Mouse (Mus musculus): Measurements from ENCODE around the gene Siah3. TPM values are rescaled to one million over a fixed set of nuclear protein-coding genes. Genes with fewer than 3 reads are reported as not detected.
A peak's percentile ranks its signal among the peaks of the same experiment; 100 is the strongest.

Siah3 gene
- total RNA-seq, 2 experiments from 2014 or later: 0.27 to 0.36 TPM

DNA sequence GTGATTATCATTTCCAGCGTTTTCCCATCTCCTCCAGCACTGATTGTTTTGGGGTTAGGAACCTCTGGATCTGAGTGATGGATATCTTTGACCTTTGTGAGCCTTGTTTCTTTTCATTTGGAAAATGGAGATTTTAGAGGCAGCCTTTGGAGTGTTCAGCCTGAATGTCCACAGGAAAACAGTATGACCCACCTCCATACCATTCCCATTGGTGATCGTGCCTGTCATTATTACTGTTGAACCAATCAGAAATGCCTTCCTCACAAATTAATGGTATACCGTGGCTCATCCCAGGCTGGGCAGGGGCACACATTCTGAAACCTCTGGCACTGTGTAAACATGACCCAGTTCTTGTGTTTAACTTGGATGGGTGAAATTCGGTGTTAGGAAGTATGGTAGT lies 6.0 kb downstream of the Siah3 start:
- no peak for DNase-seq (ENCODE audit: low spot score in 2 of 2)

DNA sequence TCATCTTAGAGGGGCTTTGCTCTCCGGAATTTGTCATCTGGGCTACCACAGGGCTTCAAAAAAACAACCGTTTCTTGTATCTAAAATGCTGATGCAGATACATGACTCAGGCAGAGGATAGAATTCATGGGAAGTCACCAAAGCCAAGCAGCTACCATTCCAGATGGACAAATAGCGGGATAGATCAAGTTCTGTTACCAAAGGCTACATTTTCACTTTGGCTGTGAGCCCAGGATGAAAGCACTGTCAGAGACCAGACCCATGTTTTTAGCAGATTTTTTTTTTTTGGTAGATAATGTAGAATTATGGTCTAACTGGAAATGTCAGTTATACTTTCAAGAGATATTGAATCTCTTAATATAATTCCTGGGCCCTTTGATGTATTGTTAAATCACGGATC lies 7.4 kb downstream of the Siah3 start:
- DNase-seq (ENCODE audit: low spot score in 2 of 2): no peak

DNA sequence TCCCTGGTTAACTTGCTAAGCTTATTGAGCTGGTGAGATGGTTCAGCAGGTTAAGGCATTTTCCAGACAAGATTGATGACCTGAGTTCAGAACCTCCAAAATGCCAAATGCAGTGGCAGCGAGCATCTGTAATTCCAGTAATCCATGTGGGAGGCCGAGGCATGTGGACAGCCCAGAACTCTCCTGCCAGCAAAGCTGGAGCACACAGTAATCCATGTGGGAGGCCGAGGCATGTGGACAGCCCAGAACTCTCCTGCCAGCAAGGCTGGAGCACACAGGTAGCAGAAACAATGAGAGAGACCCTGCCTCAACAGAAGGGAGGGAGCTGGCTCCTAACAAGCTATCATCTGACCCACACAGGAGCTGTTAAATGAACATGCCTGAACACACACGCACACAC lies 13.2 kb downstream of the Siah3 start:
- DNase-seq (ENCODE audit: low spot score in 2 of 2): peak in 1 of 2 experiments; percentile 22

- peak in 1 of 2 experiments; percentile 20 for DNase-seq (ENCODE audit: low spot score in 2 of 2)
Observed at GRCm38 (mm10) chr14:75473061-75473930, 17.5 kb downstream of the Siah3 start.

- no peak for DNase-seq (ENCODE audit: low spot score in 2 of 2)
Observed at GRCm38 (mm10) chr14:75475887-75476286, 20.1 kb downstream of the Siah3 start.

- DNase-seq (ENCODE audit: low spot score in 2 of 2): no peak
Observed at GRCm38 (mm10) chr14:75482231-75483175, 26.7 kb downstream of the Siah3 start.

DNA sequence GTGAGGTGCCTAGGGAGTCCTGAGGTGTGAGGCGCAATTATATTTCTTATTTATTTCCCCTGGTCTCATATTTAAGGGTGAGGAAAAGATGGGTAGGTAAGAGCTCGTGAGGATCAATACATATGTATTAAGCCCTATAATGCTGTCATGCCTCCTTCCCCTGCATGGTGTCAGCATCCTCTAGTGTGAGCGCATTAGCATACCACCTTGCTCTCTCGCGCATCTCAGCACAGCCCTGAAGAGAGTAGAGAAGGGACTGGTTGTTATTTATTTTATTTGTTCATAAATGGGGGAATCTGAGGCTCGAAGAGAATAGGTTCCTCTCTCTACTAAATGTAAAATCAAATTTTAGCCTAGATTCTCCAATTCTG lies 27.4 kb downstream of the Siah3 start:
- no peak for DNase-seq (ENCODE audit: low spot score in 2 of 2)

GRCm38 (mm10) chr14:75487932-75488331 lies 32.1 kb downstream of the Siah3 start:
- no peak for DNase-seq (ENCODE audit: low spot score in 2 of 2)

GRCm38 (mm10) chr14:75493555-75494194 lies 37.9 kb downstream of the Siah3 start:
- no peak for DNase-seq (ENCODE audit: low spot score in 2 of 2)

- no peak for DNase-seq (ENCODE audit: low spot score in 2 of 2)
Observed at GRCm38 (mm10) chr14:75494926-75495325, 39.1 kb downstream of the Siah3 start.

DNA sequence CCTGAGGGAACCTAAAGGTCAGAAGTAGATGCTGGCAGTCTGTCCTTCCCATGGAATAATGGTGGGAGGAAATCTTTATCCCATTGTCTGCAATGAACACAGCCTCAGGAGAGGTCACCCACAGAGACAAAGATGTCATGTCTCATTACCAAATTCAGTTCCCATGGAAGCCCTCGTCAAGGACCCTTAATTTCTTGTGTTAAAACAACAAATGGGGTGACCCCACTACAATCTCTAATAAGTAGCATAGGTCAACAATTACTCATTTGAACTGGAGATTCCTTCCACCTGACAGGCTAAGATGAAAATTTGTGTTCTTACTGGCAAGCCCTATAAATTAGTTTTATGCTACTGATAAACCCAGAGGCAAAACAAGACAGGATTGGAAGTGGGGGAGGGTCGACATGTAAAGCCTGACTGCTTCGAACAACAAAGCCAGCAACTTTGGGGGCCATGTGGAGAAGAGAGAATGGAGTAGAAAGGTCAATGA lies 45.8 kb downstream of the Siah3 start:
- no peak for DNase-seq (ENCODE audit: low spot score in 2 of 2)

DNA sequence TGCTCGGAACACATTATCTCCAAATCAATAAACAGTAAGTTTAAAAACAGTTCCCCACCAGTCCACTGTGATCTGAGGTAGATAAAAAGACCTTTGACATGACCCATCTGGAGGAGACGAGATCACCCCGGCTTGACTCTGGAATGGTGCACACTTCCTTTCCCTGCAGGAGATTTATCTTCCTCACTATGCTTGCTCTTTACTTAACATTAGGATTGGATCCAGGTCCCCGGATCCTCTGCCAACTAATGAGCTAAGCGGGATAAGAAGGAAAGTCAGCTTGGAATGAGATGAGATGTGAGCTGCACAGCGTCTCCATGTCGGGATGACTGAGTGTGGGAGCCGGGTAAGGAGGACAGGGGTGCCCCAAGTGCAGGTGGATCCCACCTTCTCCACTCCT lies 46.7 kb downstream of the Siah3 start:
- DNase-seq (ENCODE audit: low spot score in 2 of 2): peak in 1 of 2 experiments; percentile 37

GRCm38 (mm10) chr14:75504255-75504654 lies 48.5 kb downstream of the Siah3 start:
- no peak for DNase-seq (ENCODE audit: low spot score in 2 of 2)

DNA sequence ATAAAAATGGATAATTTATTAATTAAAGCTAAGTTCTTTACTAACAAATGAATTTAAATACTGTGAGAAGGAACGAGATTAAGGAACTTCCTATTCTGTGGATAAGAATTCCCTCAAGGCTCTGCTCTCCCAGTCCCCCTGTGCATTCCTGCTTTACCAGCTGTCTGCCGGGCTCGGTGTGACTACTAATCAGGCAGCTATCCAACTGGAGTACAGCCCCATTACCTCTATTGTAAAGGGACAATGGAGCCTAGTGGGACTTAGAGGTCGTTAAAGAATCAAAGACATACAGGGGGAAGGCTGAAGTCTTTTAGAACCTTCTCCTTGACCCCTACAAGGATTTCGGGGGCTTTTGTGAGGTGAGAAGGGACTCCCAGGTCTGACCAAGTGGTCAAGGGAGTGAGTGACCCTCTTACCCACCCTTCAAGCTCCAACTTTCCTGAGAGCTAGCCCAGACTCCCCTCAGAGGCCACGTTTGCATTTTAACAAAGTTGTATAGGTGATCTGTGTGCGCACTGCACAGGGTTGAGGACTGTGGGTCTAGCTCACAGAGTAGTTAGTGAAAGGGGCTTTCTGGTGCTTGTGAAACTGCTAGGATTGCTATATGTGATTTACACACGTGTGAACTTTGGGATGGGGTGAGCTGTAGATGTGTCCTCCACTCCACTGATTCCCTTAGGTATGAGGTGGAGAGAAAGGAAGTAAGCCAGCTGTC lies 49.5 kb downstream of the Siah3 start:
- no peak for DNase-seq (ENCODE audit: low spot score in 2 of 2)

- DNase-seq (ENCODE audit: low spot score in 2 of 2): no peak
Observed at GRCm38 (mm10) chr14:75506246-75506645, 50.5 kb downstream of the Siah3 start.

DNA sequence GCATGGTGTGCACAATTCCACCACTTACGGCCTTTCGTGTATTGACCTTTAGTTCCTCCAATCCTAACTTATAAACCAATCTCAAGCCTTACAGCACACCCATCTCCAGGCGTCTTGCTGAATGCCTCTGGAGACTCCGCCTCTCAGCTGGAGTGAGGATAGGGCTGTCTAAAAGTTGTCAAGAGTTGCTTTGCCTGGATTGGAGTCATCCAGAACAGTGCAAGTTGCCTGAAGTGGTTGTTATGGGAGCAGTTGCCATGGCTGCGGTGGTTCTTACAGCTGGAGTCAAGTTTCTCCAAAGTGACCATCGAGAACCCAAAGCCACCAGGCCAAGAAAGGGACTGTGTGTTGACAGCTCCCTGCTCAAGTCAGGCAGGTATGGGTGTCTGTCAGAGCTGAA lies 54.3 kb downstream of the Siah3 start:
- no peak for DNase-seq (ENCODE audit: low spot score in 2 of 2)

- no peak for DNase-seq (ENCODE audit: low spot score in 2 of 2)
Observed at GRCm38 (mm10) chr14:75512946-75513345, 57.2 kb downstream of the Siah3 start.

DNA sequence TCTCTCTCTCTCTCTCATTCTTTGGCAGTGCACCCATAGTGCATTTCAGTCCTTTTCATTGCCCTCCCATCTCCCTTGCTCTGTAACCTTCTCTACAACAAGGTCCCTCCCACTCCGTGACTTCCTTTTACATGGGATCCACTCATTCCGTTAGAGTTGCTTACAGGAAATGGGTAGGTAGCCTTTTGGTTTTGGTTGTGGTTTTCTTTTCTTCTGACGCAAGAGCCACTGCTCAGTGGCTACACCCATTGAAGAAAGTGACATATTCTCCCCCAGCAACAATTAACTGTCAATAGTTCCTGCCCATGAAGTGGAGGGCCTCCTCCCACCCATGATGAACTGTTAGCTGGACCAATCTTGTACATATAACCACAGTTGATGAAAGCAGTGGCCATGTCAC lies 60.4 kb downstream of the Siah3 start:
- no peak for DNase-seq (ENCODE audit: low spot score in 2 of 2)

- no peak for DNase-seq (ENCODE audit: low spot score in 2 of 2)
Observed at GRCm38 (mm10) chr14:75516917-75517595, 61.3 kb downstream of the Siah3 start.
